Mouse (Mus musculus) liver, embryonic 14.5 days (tissue): ENCODE data around the gene Rundc3a.

ENCODE experiments used
- CTCF ChIP-seq: IDR thresholded peaks from 2 replicates; pipeline ENCODE4 v1.5.1; 2016; ENCODE audit warnings: antibody characterized with exemption, low read depth, control low read depth
- EP300 ChIP-seq: IDR thresholded peaks from 2 replicates; pipeline ENCODE4 v1.6.1; 2016; ENCODE audit warnings: antibody characterized with exemption, low read depth

DNA sequence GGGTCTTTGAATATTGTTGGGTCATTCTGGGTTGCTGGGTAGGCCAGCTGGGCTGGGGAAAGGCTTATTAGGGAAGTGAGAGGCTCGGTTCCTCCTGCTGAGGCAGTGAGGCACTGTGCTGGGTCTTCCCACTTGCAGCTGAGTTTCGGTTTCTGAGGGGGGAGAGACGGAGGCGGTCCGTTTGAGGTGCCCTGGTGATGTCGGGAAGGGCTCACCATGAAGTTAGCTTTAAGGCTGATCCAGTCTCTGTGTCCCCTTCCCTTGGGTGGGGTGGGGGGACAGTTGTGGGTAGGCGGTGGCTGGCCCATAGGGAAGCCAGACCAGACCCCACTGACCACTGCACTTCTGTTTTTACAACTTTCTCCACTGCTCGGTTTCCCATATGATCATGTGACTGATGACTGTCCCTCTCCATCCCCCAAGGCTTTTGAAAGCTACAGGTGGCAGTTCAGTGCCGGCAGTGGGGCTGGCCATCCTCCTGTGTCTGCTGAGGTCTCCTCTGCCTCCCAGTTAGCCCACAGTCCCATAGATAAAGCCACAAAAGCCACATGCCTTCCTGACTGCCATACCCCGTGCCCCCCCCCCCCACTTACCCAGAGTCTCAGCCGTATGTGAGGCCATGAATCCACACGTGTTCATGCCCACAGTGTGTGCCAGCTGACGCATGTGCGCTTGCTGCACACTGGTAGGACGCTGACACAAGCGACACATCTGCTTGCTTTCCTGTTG is 39.1 kb downstream of the Rundc3a start:
- TF ChIP-seq CTCF: no peak
- no peak for TF ChIP-seq EP300
